Mouse (Mus musculus): Measurements from ENCODE around the gene Ugt2b5. TPM values are rescaled to one million over a fixed set of nuclear protein-coding genes. Genes with fewer than 3 reads are reported as not detected.
"Not testable (repeated sequence)": the region's sequence is repeated elsewhere in the genome, so short reads cannot be mapped to it uniquely, and the experiment has no call there.

Ugt2b5 gene
- polyA plus RNA-seq (2015; fragmentation: Nextera tagmentation; extraction: Ambion mirVana): 0.13 and 0.17 TPM in 2 replicates

GRCm38 (mm10) chr5:87140196-87140595 is at the start of gene Ugt2b5:
Ugt2b5 (minus strand) TSS chr5:87140318.
- not testable (repeated sequence) for DNase-seq (ENCODE audit: low spot score)

DNA sequence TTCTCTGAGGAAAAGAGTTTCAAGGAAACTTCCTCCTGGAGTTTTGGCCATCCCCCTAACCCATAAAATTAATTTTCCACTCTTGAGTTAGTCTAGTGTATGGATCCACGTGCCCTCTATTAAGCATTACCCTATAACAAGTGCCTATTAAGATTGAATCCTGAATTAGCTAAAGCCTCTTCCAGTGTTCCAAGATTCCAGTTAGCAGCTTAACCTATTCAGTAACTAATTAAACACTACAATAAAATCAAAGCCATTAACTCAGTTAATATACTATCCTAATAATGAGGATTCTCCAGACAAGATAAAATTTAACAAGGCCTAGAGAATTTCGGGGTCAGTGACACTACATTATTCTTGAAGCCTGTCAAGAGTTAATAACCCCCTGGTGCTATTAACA is 35.7 kb upstream of the Ugt2b5 start:
- not testable (repeated sequence) for DNase-seq (ENCODE audit: low spot score)

GRCm38 (mm10) chr5:87174671-87175070 is 34.6 kb upstream of the Ugt2b5 start:
- DNase-seq (ENCODE audit: low spot score): no peak

- no peak for DNase-seq (ENCODE audit: low spot score)
Observed at GRCm38 (mm10) chr5:87147741-87148454, 7.8 kb upstream of the Ugt2b5 start.

- no peak for DNase-seq (ENCODE audit: low spot score)
Observed at GRCm38 (mm10) chr5:87142865-87143456, 2.8 kb upstream of the Ugt2b5 start.

DNA sequence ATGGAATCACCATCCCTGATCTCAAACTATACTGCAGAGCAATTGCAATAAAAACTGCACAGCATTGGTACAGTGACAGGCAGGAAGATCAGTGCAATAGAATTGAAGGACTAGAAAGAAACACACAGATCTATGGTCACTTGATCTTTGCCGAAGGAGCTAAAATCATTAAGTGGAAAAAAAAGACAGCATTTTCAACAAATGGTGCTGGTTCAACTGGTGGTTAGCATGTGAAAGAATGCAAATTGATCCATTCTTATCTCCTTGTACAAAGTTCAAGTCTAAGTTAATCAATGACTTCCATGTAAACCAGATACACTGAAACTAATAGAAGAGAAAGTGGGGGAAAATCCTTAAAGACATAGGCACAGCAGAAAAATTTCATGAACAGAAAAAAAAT is 36.4 kb downstream of the Ugt2b5 start:
- DNase-seq (ENCODE audit: low spot score): not testable (repeated sequence)

DNA sequence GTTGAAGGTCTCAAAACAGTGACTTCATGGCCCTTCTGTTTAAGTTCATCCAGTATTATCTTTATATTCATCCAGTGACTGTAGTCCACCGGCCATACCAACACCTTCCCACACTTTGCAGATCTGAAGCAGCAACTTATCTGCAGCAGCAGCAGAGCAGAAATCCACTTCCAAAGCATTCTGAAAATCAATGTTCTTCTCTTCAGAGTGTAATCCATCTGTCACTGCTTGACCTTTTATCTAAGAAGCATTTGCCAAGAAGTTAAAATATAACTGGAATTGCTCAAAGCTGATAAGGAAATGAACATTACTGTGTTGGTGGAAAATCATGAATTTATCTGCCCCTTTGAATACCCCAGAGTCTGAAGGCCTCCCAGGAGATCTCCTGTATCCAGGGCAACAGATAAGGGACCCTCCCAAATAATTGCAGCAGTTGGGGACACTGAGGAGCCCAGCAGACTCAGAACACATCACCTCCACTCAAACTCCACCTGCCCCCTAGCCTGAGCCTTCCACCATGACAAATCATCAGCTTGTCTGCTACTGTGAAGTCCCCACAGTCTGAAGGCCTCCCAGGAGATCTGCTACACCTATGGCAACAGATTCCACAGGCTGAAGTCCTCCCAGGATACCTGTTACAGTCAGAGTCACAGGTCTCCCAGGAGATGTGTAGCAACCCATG is 47.6 kb downstream of the Ugt2b5 start, which contains the start of gene Ugt2b36:
TSS of gene Ugt2b36 (minus strand) at position 210 of the 682 bp plus-strand sequence.
- no peak for DNase-seq (ENCODE audit: low spot score)

GRCm38 (mm10) chr5:87091111-87091510 is 49.0 kb downstream of the Ugt2b5 start:
- no peak for DNase-seq (ENCODE audit: low spot score)

DNA sequence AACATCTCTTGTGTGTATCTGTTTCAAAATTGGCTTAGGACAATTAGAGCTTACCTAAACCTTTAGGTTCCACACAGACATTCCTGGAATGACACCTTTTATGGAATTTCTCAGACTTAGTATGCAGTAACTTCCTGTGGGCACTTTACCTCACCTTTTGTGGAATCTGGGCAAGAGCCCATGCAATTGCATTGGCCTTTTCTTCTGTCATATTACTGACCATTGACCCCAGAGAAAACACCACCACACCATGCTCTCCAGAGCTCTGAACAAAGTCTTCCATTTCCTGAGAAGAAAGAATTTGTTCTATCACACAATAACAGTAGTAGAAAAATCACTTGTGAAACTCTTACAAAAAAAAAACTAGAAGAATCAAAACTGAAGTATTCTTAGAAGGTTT is 50.9 kb downstream of the Ugt2b5 start:
- DNase-seq (ENCODE audit: low spot score): no peak

DNA sequence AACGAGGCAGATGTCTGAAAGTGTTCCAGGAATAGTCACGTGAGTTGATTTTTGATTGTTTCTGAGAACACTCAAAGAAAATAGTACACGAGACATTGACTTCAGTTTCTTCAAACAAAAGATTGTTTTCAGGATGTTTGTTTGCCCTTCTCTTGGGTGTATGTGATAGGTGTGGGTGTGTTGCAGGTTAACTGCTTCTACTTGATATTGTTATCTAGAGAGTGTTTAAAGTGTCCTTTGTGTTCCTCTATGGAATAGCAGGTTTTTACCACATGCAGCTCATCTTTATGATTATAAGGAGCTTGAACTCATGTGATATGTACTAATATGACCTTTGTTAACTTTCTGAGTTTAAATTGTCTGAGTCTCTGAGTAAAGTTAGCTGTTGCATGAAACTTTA is 53.8 kb downstream of the Ugt2b5 start:
- DNase-seq (ENCODE audit: low spot score): no peak

Other genes with a start within 250 kb of the Ugt2b5 start
- gene Ugt2b34, start 233.4 kb downstream of the Ugt2b5 start, polyA plus RNA-seq (2015; fragmentation: Nextera tagmentation; extraction: Ambion mirVana): 0.18 and 0.21 TPM in 2 replicates
- 0.10 TPM in 1 of 2 replicates, not detected in the other for gene Ugt2b1, start 213.8 kb downstream of the Ugt2b5 start, polyA plus RNA-seq (2015; fragmentation: Nextera tagmentation; extraction: Ambion mirVana)
- not detected in 2 replicates for gene Ugt2b35, start 139.5 kb downstream of the Ugt2b5 start, polyA plus RNA-seq (2015; fragmentation: Nextera tagmentation; extraction: Ambion mirVana)
- gene Ugt2b36, start 47.8 kb downstream of the Ugt2b5 start, polyA plus RNA-seq (2015; fragmentation: Nextera tagmentation; extraction: Ambion mirVana): not detected in 2 replicates
- gene Ugt2b37, start 114.5 kb upstream of the Ugt2b5 start, polyA plus RNA-seq (2015; fragmentation: Nextera tagmentation; extraction: Ambion mirVana): not detected in 2 replicates
- gene Ugt2a3, start 196.9 kb upstream of the Ugt2b5 start, polyA plus RNA-seq (2015; fragmentation: Nextera tagmentation; extraction: Ambion mirVana): not detected in 2 replicates

Data from thymus, postnatal 0 days (tissue).